Mouse (Mus musculus): Measurements from ENCODE around the gene Ush1c. TPM values are rescaled to one million over a fixed set of nuclear protein-coding genes. Genes with fewer than 3 reads are reported as not detected.
"Not testable (repeated sequence)": the region's sequence is repeated elsewhere in the genome, so short reads cannot be mapped to it uniquely, and the experiment has no call there.

The Ush1c gene
- polyA plus RNA-seq, 1 experiment from 2014 or later, result 2.9 TPM

DNA sequence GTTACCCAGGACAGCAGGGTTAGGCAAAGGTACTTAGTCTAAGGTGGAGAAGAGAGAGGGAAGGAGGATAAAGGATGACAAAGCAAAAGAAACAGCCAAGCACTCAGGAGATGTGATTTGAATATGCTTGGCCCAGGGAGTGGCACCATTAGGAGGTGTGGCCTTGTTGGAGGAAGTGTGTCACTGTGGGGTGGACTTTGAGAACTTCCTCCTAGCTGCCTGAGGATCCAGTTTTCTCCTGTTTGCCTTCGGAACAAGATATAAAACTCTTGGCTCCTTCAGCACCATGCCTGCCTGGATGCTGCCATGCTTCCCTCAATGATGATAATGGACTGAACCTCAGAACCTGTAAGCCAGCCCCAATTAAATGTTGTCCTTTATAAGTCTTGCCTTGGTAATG, 69.3 kb downstream of the Ush1c start:
- not testable (repeated sequence) for ATAC-seq (replicated peaks; ENCODE audit: insufficient number of reproducible peaks, low FRiP score, low TSS enrichment, low read depth); H3K36me3 ChIP-seq (replicated peaks; ENCODE audit: control insufficient read depth, insufficient read depth, low read depth, low read length); H3K9ac ChIP-seq (replicated peaks; ENCODE audit: low read length); DNase-seq (ENCODE audit: low spot score); H3K4me3 ChIP-seq (ENCODE audit: low read depth, low read length); H3K4me2 ChIP-seq (ENCODE audit: low read depth, low read length); H3K27me3 ChIP-seq (ENCODE audit: control insufficient read depth, insufficient read depth, low read length); H3K27ac ChIP-seq (replicated peaks; ENCODE audit: low read depth, low read length); H3K9me3 ChIP-seq (replicated peaks; ENCODE audit: control insufficient read depth, low read length); H3K4me1 ChIP-seq (ENCODE audit: control insufficient read depth, insufficient read depth, low read length)
- 85% methylated on average over 1 of the region's 1 CpGs for WGBS

DNA sequence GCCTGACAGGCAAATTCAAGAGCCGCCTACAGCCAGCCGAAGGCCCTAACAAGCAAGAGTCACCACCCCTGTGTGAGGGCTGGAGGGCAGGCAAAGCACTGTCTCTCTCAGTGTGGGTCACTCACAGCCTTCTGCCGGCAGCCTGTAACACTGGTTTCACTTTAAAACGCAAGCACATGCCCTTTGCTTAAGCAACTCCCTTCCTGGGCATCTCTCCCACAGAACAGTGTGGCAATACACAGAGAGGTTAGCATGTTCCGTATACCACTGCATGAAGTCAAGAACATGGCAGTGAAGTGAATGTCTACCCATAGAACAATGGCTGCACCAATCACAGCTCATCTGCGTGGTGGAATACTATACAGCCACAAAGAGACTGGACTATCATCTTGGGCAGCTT, 69.9 kb downstream of the Ush1c start:
- WGBS, result 88% methylated on average over 6 of the region's 6 CpGs
- no peaks in the 10 kb centered on the region for H3K36me3 ChIP-seq (replicated peaks; ENCODE audit: control insufficient read depth, insufficient read depth, low read depth, low read length)
- H3K4me3 ChIP-seq (ENCODE audit: low read depth, low read length), result no peak overlapping the region
- H3K9me3 ChIP-seq (replicated peaks; ENCODE audit: control insufficient read depth, low read length), result no peaks in the 10 kb centered on the region
- H3K4me2 ChIP-seq (ENCODE audit: low read depth, low read length), result no peak overlapping the region
- no peaks in the 10 kb centered on the region for H3K27me3 ChIP-seq (ENCODE audit: control insufficient read depth, insufficient read depth, low read length)
- DNase-seq (ENCODE audit: low spot score), result no peak
- no peaks in the 10 kb centered on the region for H3K4me1 ChIP-seq (ENCODE audit: control insufficient read depth, insufficient read depth, low read length)
- no peak overlapping the region for H3K27ac ChIP-seq (replicated peaks; ENCODE audit: low read depth, low read length)
- no peak overlapping the region for H3K9ac ChIP-seq (replicated peaks; ENCODE audit: low read length)
- no peak for ATAC-seq (replicated peaks; ENCODE audit: insufficient number of reproducible peaks, low FRiP score, low TSS enrichment, low read depth)

DNA sequence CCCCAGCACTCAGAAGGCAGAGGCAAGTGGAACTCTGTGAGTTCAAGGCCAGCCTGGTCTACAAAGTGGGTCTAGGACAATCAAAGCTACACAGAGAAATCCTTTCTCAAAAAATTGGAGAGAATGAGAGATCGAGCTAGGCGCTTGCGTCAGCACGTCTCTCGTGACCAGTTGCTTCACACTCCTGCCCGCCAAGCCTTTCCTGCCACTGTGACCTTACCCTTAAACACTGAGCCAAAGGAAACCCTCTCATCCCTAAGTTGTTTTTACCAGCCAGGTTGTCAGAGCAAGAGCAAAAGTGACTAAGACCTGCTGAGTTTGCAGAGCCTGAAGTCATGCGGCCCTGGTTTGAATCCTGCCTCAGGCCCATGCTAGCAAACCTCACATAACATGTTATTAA, 70.4 kb downstream of the Ush1c start:
- WGBS, result 92% methylated on average over 7 of the region's 7 CpGs
- Histone ChIP-seq H3K4me3 (ENCODE audit: low read depth, low read length) (no peak overlapping the region), H3K9ac (replicated peaks; ENCODE audit: low read length) (no peak overlapping the region), H3K4me1 (ENCODE audit: control insufficient read depth, insufficient read depth, low read length) (no peaks in the 10 kb centered on the region), H3K9me3 (replicated peaks; ENCODE audit: control insufficient read depth, low read length) (no peaks in the 10 kb centered on the region), H3K27me3 (ENCODE audit: control insufficient read depth, insufficient read depth, low read length) (no peaks in the 10 kb centered on the region), H3K4me2 (ENCODE audit: low read depth, low read length) (no peak overlapping the region), H3K27ac (replicated peaks; ENCODE audit: low read depth, low read length) (no peak overlapping the region), H3K36me3 (replicated peaks; ENCODE audit: control insufficient read depth, insufficient read depth, low read depth, low read length) (no peaks in the 10 kb centered on the region)
- ATAC-seq (replicated peaks; ENCODE audit: insufficient number of reproducible peaks, low FRiP score, low TSS enrichment, low read depth) (no peak), DNase-seq (ENCODE audit: low spot score) (no peak)

DNA sequence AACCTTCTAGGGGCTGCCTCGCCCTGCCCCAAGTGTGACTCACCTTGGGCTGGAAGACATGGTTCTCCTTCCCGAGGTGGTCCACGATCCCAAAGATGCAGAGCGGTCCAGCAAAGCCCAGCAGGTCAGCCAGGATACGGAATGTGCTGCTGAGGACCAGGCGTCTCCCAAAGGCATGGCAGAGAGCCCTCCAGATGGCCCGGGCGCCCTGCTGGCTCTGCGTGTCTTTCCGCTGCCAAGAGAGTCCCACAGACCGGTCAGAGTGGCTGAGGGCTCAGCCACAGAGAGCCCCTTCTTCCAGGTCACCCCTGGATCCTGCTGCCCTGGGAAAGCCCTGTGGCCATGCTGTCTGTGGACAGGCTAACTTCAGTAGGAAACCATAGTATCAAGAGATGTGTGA, 72.4 kb downstream of the Ush1c start:
- H3K27ac ChIP-seq (replicated peaks; ENCODE audit: low read depth, low read length), result no peak overlapping the region
- H3K9me3 ChIP-seq (replicated peaks; ENCODE audit: control insufficient read depth, low read length), result no peaks in the 10 kb centered on the region
- no peak overlapping the region for H3K9ac ChIP-seq (replicated peaks; ENCODE audit: low read length)
- no peaks in the 10 kb centered on the region for H3K27me3 ChIP-seq (ENCODE audit: control insufficient read depth, insufficient read depth, low read length)
- DNase-seq (ENCODE audit: low spot score) (no peak), ATAC-seq (replicated peaks; ENCODE audit: insufficient number of reproducible peaks, low FRiP score, low TSS enrichment, low read depth) (no peak)
- no peaks in the 10 kb centered on the region for H3K4me1 ChIP-seq (ENCODE audit: control insufficient read depth, insufficient read depth, low read length)
- WGBS, result 97% methylated on average over 11 of the region's 11 CpGs
- H3K4me2 ChIP-seq (ENCODE audit: low read depth, low read length), result no peak overlapping the region
- no peak overlapping the region for H3K4me3 ChIP-seq (ENCODE audit: low read depth, low read length)
- H3K36me3 ChIP-seq (replicated peaks; ENCODE audit: control insufficient read depth, insufficient read depth, low read depth, low read length), result no peaks in the 10 kb centered on the region

DNA sequence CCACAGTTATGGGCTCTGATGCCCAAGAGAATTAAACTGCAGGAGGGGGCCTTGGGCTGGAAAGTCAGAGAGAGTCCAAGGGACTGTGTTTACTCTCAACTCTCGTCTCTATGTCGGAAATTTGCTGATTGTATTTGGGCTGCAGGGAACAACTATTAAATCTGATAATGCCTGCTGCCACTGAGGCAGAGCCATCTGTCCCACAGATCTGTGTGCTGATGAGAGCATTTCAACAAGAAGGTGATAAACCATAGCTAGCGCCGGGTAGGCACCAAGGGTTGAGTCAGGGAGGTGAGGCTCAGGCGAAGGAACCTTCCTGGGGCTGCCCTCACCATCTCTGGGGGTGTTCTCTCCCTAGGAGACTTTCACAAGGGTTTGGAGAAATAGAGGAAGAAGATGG, 75.6 kb downstream of the Ush1c start:
- Histone ChIP-seq H3K9ac (replicated peaks; ENCODE audit: low read length) (no peak overlapping the region), H3K27ac (replicated peaks; ENCODE audit: low read depth, low read length) (no peak overlapping the region), H3K9me3 (replicated peaks; ENCODE audit: control insufficient read depth, low read length) (no peaks in the 10 kb centered on the region), H3K27me3 (ENCODE audit: control insufficient read depth, insufficient read depth, low read length) (no peaks in the 10 kb centered on the region), H3K4me1 (ENCODE audit: control insufficient read depth, insufficient read depth, low read length) (no peaks in the 10 kb centered on the region), H3K4me3 (ENCODE audit: low read depth, low read length) (no peak overlapping the region), H3K4me2 (ENCODE audit: low read depth, low read length) (no peak overlapping the region), H3K36me3 (replicated peaks; ENCODE audit: control insufficient read depth, insufficient read depth, low read depth, low read length) (no peaks in the 10 kb centered on the region)
- DNase-seq (ENCODE audit: low spot score) (no peak), ATAC-seq (replicated peaks; ENCODE audit: insufficient number of reproducible peaks, low FRiP score, low TSS enrichment, low read depth) (no peak)
- WGBS, result 79% methylated on average over 5 of the region's 5 CpGs

DNA sequence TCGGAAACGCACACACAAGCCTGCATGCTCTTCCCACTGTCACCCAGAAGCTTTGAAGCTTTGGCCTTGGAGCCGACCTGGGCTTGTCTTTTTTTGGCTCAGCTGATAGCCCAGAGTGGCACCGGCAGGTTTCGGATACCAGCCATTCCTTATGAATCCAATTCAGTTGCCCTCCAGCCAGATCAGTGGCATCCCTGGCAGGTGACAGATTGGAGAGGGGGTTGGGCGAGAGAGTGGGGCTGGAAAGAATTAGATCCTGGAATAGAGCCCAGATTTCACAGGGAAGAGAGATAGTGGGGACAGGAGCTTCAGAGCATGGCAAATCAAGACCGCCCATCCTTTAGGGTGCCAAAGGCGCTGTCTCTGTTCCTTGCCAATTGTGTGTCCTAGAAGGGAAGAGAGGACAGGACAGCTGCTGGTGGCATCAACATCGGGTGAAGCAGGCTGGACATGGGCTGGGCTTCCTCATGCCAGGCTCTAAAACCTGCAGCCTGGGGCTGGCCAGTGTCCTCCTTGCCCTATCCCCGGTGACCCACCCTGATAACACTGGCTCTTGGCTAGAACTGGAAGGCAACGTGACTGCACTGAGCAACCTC, 76.1 kb downstream of the Ush1c start:
- H3K4me1 ChIP-seq (ENCODE audit: control insufficient read depth, insufficient read depth, low read length), result no peaks in the 10 kb centered on the region
- no peaks in the 10 kb centered on the region for H3K9me3 ChIP-seq (replicated peaks; ENCODE audit: control insufficient read depth, low read length)
- no peak for ATAC-seq (replicated peaks; ENCODE audit: insufficient number of reproducible peaks, low FRiP score, low TSS enrichment, low read depth)
- no peaks in the 10 kb centered on the region for H3K27me3 ChIP-seq (ENCODE audit: control insufficient read depth, insufficient read depth, low read length)
- H3K36me3 ChIP-seq (replicated peaks; ENCODE audit: control insufficient read depth, insufficient read depth, low read depth, low read length), result no peaks in the 10 kb centered on the region
- H3K4me3 ChIP-seq (ENCODE audit: low read depth, low read length), result no peak overlapping the region
- 66% methylated on average over 11 of the region's 11 CpGs for WGBS
- no peak for DNase-seq (ENCODE audit: low spot score)
- H3K27ac ChIP-seq (replicated peaks; ENCODE audit: low read depth, low read length), result no peak overlapping the region
- H3K4me2 ChIP-seq (ENCODE audit: low read depth, low read length), result no peak overlapping the region
- no peak overlapping the region for H3K9ac ChIP-seq (replicated peaks; ENCODE audit: low read length)

DNA sequence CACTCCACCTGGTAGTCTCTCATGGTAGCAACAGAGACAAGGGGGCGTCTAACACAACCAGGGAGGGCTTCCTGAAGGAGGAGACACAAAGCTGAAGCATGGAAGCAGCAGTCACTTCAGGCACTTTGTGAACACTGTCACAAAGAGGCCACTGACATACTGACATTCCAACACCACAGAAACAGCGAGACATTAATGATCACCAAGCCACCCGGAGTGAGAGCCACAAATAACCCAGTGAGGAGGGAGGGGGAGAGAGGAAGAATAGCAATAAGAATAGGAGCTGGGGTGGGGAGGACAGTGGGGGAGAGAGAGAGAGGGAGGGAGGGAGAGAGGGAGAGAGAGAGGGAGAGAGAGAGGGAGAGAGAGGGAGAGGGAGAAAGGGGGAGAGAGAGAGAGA, 76.7 kb downstream of the Ush1c start:
- WGBS, result 40% methylated on average over 3 of the region's 3 CpGs
- ATAC-seq (replicated peaks; ENCODE audit: insufficient number of reproducible peaks, low FRiP score, low TSS enrichment, low read depth) (no peak), DNase-seq (ENCODE audit: low spot score) (no peak)

DNA sequence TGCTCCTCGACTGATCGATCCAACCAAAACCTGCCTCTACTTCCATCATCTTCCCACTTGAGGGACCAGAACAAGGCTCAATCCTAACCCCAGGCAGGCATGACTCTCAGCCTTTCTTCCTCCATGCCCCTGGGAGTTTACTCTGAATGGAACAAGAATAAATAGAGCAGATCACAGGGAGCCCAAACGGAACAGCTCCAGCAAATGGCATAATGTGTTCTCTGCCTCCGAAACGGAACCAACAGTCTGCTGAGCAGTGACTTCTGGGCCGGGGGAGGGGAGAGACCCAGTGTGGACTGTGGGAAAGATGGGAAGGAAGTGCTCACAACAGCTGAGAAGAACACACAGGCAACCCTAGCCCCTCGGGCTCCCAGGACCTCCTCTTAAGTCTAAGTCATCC, 80.6 kb downstream of the Ush1c start:
- WGBS, result 75% methylated on average over 7 of the region's 7 CpGs
- H3K27ac ChIP-seq (replicated peaks; ENCODE audit: low read depth, low read length), result no peak overlapping the region
- no peak overlapping the region for H3K4me2 ChIP-seq (ENCODE audit: low read depth, low read length)
- ATAC-seq (replicated peaks; ENCODE audit: insufficient number of reproducible peaks, low FRiP score, low TSS enrichment, low read depth) (no peak), DNase-seq (ENCODE audit: low spot score) (no peak)
- H3K27me3 ChIP-seq (ENCODE audit: control insufficient read depth, insufficient read depth, low read length), result no peaks in the 10 kb centered on the region
- H3K9me3 ChIP-seq (replicated peaks; ENCODE audit: control insufficient read depth, low read length), result no peaks in the 10 kb centered on the region
- no peaks in the 10 kb centered on the region for H3K36me3 ChIP-seq (replicated peaks; ENCODE audit: control insufficient read depth, insufficient read depth, low read depth, low read length)
- no peaks in the 10 kb centered on the region for H3K4me1 ChIP-seq (ENCODE audit: control insufficient read depth, insufficient read depth, low read length)
- no peak overlapping the region for H3K9ac ChIP-seq (replicated peaks; ENCODE audit: low read length)
- H3K4me3 ChIP-seq (ENCODE audit: low read depth, low read length), result no peak overlapping the region

More for the DNA sequence above, 76.7 kb downstream of the Ush1c start:
- no peak overlapping the region for H3K4me3 ChIP-seq (ENCODE audit: low read depth, low read length)
- no peak overlapping the region for H3K9ac ChIP-seq (replicated peaks; ENCODE audit: low read length)
- no peak overlapping the region for H3K27ac ChIP-seq (replicated peaks; ENCODE audit: low read depth, low read length)
- no peaks in the 10 kb centered on the region for H3K27me3 ChIP-seq (ENCODE audit: control insufficient read depth, insufficient read depth, low read length)
- no peak overlapping the region for H3K4me2 ChIP-seq (ENCODE audit: low read depth, low read length)
- no peaks in the 10 kb centered on the region for H3K36me3 ChIP-seq (replicated peaks; ENCODE audit: control insufficient read depth, insufficient read depth, low read depth, low read length)
- H3K4me1 ChIP-seq (ENCODE audit: control insufficient read depth, insufficient read depth, low read length), result no peaks in the 10 kb centered on the region
- no peaks in the 10 kb centered on the region for H3K9me3 ChIP-seq (replicated peaks; ENCODE audit: control insufficient read depth, low read length)
